Mouse (Mus musculus) forebrain, embryonic 11.5 days (tissue): ENCODE data around the gene Mylpf. TPM values are rescaled to one million over a fixed set of nuclear protein-coding genes. Genes with fewer than 3 reads are reported as not detected.

Experiments
- ATAC-seq: fragments of 200-750 bp; cut with Nextera tagmentation; replicated peaks from 2 replicates; pipeline ENCODE4 v1.8.0; 2017; ENCODE audit warnings: moderate TSS enrichment; ENCODE audit not compliant: low FRiP score
- DNase-seq: peaks from one replicate; pipeline ENCODE4 v3.0.0-alpha.2; 2017; ENCODE audit warnings: low spot score
- H3K27ac ChIP-seq: fragments of 300-500 bp; sonication (generic); 2 replicates; pipeline ENCODE4 v1.5.1; 2014; ENCODE audit warnings: low read depth, low read length
- H3K27me3 ChIP-seq: fragments of 300-500 bp; sonication (generic); 2 replicates; pipeline ENCODE4 v1.6.1; 2014; ENCODE audit warnings: mild to moderate bottlenecking, low read length, mixed read lengths; ENCODE audit not compliant: control insufficient read depth, insufficient read depth
- H3K36me3 ChIP-seq: fragments of 300-500 bp; sonication (generic); 2 replicates; pipeline ENCODE4 v1.6.1; 2014; ENCODE audit warnings: mild to moderate bottlenecking, low read length, moderate library complexity, mixed read lengths; ENCODE audit not compliant: control insufficient read depth, insufficient read depth
- H3K4me1 ChIP-seq: fragments of 300-500 bp; sonication (generic); replicated peaks from 2 replicates; pipeline ENCODE4 v1.6.1; 2014; ENCODE audit warnings: low read length, mixed read lengths; ENCODE audit not compliant: control insufficient read depth, insufficient read depth
- H3K4me2 ChIP-seq: fragments of 300-500 bp; sonication (generic); 2 replicates; pipeline ENCODE4 v1.6.1; 2014; ENCODE audit warnings: low read depth, mild to moderate bottlenecking, low read length, moderate library complexity, mixed read lengths; ENCODE audit not compliant: severe bottlenecking
- H3K4me3 ChIP-seq: fragments of 300-500 bp; sonication (generic); 2 replicates; pipeline ENCODE4 v1.5.1; 2014; ENCODE audit warnings: low read depth, low read length
- H3K9ac ChIP-seq: fragments of 300-500 bp; sonication (generic); 2 replicates; pipeline ENCODE4 v1.6.1; 2014; ENCODE audit warnings: low read length
- H3K9me3 ChIP-seq: fragments of 300-500 bp; sonication (generic); 2 replicates; pipeline ENCODE4 v1.6.1; 2016; ENCODE audit warnings: low read length, mixed read lengths; ENCODE audit not compliant: control insufficient read depth
- WGBS: fragments of 180-500 bp; shearing (Covaris S2); extraction: QIAGEN DNeasy Blood & Tissue Kit; methylation state at CpG from one replicate; pipeline ENCODE4 v1.1.7; 2014; 5-methylcytosine and 5-hydroxymethylcytosine counted together
- polyA plus RNA-seq: library from polyadenylated mRNA; unstranded; fragments of >200 nt; fragmentation: Nextera tagmentation; extraction: Ambion mirVana; gene quantifications from 2 replicates; pipeline ENCODE4 v1.2.1, GENCODE M21; 2014

Mylpf gene
- polyA plus RNA-seq, 1 experiment from 2014 or later = 11.2 TPM

GRCm38 (mm10) chr7:127217475-127217874, 8.8 kb downstream of the Mylpf start:
- Histone ChIP-seq H3K9me3 (no peaks in the 10 kb centered on the region), H3K9ac (no peak overlapping the region), H3K36me3 (no peaks in the 10 kb centered on the region; the same call in 1 of the 2 replicates), H3K27me3 (peaks cover 3% of the 10 kb centered on the region), H3K27ac (no peak overlapping the region), H3K4me3 (no peak overlapping the region), H3K4me2 (no peak overlapping the region), H3K4me1 (no peaks in the 10 kb centered on the region)
- DNase-seq (no peak), ATAC-seq (no peak)
- 83% methylated on average over 6 of the region's 6 CpGs for WGBS

GRCm38 (mm10) chr7:127217901-127218642, 9.4 kb downstream of the Mylpf start:
- H3K27ac ChIP-seq = no peak overlapping the region
- H3K4me2 ChIP-seq = no peak overlapping the region
- no peak overlapping the region for H3K4me3 ChIP-seq
- DNase-seq = no peak
- 80% methylated on average over 10 of the region's 10 CpGs for WGBS
- H3K9ac ChIP-seq = no peak overlapping the region
- no peak for ATAC-seq
- peaks cover 3% of the 10 kb centered on the region; the same call in 1 of the 2 replicates for H3K27me3 ChIP-seq
- no peaks in the 10 kb centered on the region; the same call in 1 of the 2 replicates for H3K36me3 ChIP-seq
- no peaks in the 10 kb centered on the region for H3K4me1 ChIP-seq
- H3K9me3 ChIP-seq = no peaks in the 10 kb centered on the region

GRCm38 (mm10) chr7:127218670-127219069, 10.0 kb downstream of the Mylpf start:
- peaks cover 3% of the 10 kb centered on the region; the same call in 1 of the 2 replicates for H3K27me3 ChIP-seq
- ATAC-seq (no peak), DNase-seq (no peak)
- no peak overlapping the region for H3K4me2 ChIP-seq
- H3K36me3 ChIP-seq = no peaks in the 10 kb centered on the region; the same call in 1 of the 2 replicates
- H3K4me3 ChIP-seq = no peak overlapping the region
- 88% methylated on average over 4 of the region's 4 CpGs for WGBS
- H3K27ac ChIP-seq = no peak overlapping the region
- no peak overlapping the region for H3K9ac ChIP-seq
- H3K4me1 ChIP-seq = no peaks in the 10 kb centered on the region
- H3K9me3 ChIP-seq = no peaks in the 10 kb centered on the region

- DNase-seq (no peak), ATAC-seq (no peak)
- WGBS = 86% methylated on average over 6 of the region's 6 CpGs
- H3K4me1 ChIP-seq = no peaks in the 10 kb centered on the region
- no peaks in the 10 kb centered on the region for H3K27me3 ChIP-seq
- no peaks in the 10 kb centered on the region for H3K9me3 ChIP-seq
- H3K36me3 ChIP-seq = no peaks in the 10 kb centered on the region; the same call in 1 of the 2 replicates
- no peak overlapping the region for H3K9ac ChIP-seq
- H3K4me2 ChIP-seq = no peak overlapping the region
- H3K4me3 ChIP-seq = no peak overlapping the region
- no peak overlapping the region for H3K27ac ChIP-seq
These were observed 11.8 kb downstream of the Mylpf start for GRCm38 (mm10) chr7:127220440-127220839.

GRCm38 (mm10) chr7:127223106-127223505, 14.4 kb downstream of the Mylpf start:
- no peaks in the 10 kb centered on the region for H3K27me3 ChIP-seq
- H3K36me3 ChIP-seq = no peaks in the 10 kb centered on the region; the same call in 1 of the 2 replicates
- H3K9ac ChIP-seq = no peak overlapping the region

GRCm38 (mm10) chr7:127223515-127224478, 15.1 kb downstream of the Mylpf start:
- WGBS = 87% methylated on average over 6 of the region's 6 CpGs
- Histone ChIP-seq H3K4me3 (no peak overlapping the region), H3K9me3 (no peaks in the 10 kb centered on the region), H3K4me2 (no peak overlapping the region), H3K36me3 (no peaks in the 10 kb centered on the region; the same call in 1 of the 2 replicates), H3K4me1 (no peaks in the 10 kb centered on the region), H3K27me3 (no peaks in the 10 kb centered on the region), H3K9ac (no peak overlapping the region), H3K27ac (no peak overlapping the region)
- no peak for DNase-seq
- ATAC-seq = no peak

More at GRCm38 (mm10) chr7:127223106-127223505, 14.4 kb downstream of the Mylpf start:
- Histone ChIP-seq H3K27ac (no peak overlapping the region), H3K4me2 (no peak overlapping the region), H3K4me1 (no peaks in the 10 kb centered on the region), H3K4me3 (no peak overlapping the region), H3K9me3 (no peaks in the 10 kb centered on the region)
- ATAC-seq = no peak
- WGBS = 99% methylated on average over 3 of the region's 3 CpGs
- no peak for DNase-seq

- 87% methylated on average over 6 of the region's 6 CpGs for whole genome bisulfite sequencing
These were observed 15.9 kb downstream of the Mylpf start for GRCm38 (mm10) chr7:127224616-127225015.

GRCm38 (mm10) chr7:127225147-127225995, 16.7 kb downstream of the Mylpf start:
- Histone ChIP-seq H3K4me2 (no peak overlapping the region), H3K4me1 (no peaks in the 10 kb centered on the region), H3K4me3 (no peak overlapping the region), H3K9me3 (no peaks in the 10 kb centered on the region), H3K27ac (no peak overlapping the region), H3K27me3 (no peaks in the 10 kb centered on the region), H3K36me3 (peaks cover 2% of the 10 kb centered on the region; the same call in 1 of the 2 replicates), H3K9ac (no peak overlapping the region)
- 92% methylated on average over 11 of the region's 11 CpGs for WGBS
- ATAC-seq (no peak), DNase-seq (no peak)

More at GRCm38 (mm10) chr7:127224616-127225015, 15.9 kb downstream of the Mylpf start:
- Histone ChIP-seq H3K4me2 (no peak overlapping the region), H3K27ac (no peak overlapping the region), H3K4me1 (no peaks in the 10 kb centered on the region), H3K36me3 (peaks cover 2% of the 10 kb centered on the region; the same call in 1 of the 2 replicates), H3K9me3 (no peaks in the 10 kb centered on the region), H3K27me3 (no peaks in the 10 kb centered on the region), H3K9ac (no peak overlapping the region), H3K4me3 (no peak overlapping the region)
- ATAC-seq (no peak), DNase-seq (no peak)
